Mouse (Mus musculus): Measurements from ENCODE around the gene Mapk14.
"Not testable (repeated sequence)": the region's sequence is repeated elsewhere in the genome, so short reads cannot be mapped to it uniquely, and the experiment has no call there.

Mapk14 gene

GRCm38 (mm10) chr17:28698245-28698644 lies 7.1 kb downstream of the Mapk14 start:
- DNase-seq (ENCODE audit: low spot score), result peak; percentile 55

DNA sequence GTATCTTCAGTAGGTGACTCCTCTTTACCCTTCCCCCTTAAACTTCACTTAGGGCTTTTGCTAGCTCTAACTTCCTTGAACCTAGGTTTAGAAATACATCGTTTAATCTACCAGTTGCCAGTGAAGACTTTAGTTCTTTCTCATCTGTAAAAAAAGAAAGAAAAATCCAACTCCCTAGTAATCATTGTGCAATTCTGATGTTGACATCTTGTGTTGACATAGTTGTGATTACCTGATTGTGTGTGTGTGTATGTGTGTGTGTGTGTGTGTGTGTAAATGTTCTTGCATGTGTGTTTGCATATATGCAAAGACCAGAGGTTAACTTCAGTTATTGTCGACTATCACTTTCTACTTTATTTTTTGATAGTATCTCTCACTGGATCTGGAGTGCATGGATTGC lies 7.5 kb downstream of the Mapk14 start:
- peak; percentile 40 for DNase-seq (ENCODE audit: low spot score)

- no peak for DNase-seq (ENCODE audit: low spot score)
Observed at GRCm38 (mm10) chr17:28699789-28700188, 8.7 kb downstream of the Mapk14 start.

- DNase-seq (ENCODE audit: low spot score), result no peak
Observed at GRCm38 (mm10) chr17:28701171-28701570, 10.0 kb downstream of the Mapk14 start.

GRCm38 (mm10) chr17:28701737-28702136 lies 10.6 kb downstream of the Mapk14 start:
- no peak for DNase-seq (ENCODE audit: low spot score)

DNA sequence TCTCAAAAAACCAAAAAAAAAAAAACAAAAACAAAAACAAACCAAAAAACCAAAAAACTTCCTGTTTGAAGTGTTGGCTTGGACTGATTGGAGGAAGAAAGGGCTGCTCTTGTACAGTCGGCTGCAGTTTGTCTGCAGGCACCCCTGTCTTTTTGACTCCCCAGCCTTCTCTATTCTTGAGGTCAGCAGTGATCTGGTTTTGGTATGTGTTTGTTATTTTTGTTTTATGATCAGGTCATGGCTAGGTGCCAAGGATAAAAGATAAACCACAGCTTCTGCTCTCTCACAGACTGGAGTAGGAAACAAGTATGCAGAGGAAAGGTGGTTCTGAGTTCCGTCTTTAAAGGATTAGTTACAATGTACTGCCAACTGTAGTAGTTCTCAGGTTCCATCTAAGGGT lies 11.5 kb downstream of the Mapk14 start:
- peak; percentile 59 for DNase-seq (ENCODE audit: low spot score)

- no peak for DNase-seq (ENCODE audit: low spot score)
Observed at GRCm38 (mm10) chr17:28706697-28707096, 15.6 kb downstream of the Mapk14 start.

GRCm38 (mm10) chr17:28707136-28707627 lies 16.1 kb downstream of the Mapk14 start:
- peak; percentile 29 for DNase-seq (ENCODE audit: low spot score)

GRCm38 (mm10) chr17:28707816-28708215 lies 16.7 kb downstream of the Mapk14 start:
- DNase-seq (ENCODE audit: low spot score), result no peak

- DNase-seq (ENCODE audit: low spot score), result no peak
Observed at GRCm38 (mm10) chr17:28708989-28709388, 17.9 kb downstream of the Mapk14 start.

DNA sequence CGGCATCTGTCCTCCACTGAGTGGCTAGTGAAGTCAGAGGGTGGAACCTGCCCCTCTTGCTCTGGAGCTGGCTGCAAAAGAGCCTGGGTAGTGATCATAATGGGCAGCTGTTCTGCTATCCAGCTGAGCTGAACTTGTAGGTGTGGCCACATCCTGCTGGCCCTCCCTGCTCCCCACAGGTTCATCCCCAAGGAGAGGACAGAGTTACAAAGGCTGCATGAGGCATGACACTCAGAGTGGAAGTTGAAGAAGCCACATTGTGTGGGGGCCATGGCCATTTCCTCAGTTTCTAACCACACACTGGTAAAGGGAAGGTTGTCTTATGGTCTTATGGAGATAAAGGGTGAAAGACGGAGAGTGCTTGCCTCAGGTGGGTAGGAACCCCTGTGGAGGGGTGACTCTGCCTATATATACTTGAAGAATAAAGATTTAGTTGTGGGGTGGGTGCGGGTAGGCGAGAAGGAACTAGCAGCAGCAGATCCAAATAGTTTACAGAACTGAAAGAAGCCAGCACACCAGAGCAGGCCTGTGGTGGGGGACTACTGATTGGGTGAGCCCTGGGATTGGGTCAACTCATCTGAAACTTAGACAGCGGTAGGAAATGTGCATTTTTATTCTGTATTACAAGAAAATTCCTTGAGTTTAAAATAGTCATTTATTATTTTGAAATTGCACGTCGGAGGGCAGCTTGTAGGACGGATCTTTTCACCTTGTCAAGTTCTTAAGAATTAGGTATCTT lies 18.6 kb downstream of the Mapk14 start:
- DNase-seq (ENCODE audit: low spot score), result no peak

- DNase-seq (ENCODE audit: low spot score), result no peak
Observed at GRCm38 (mm10) chr17:28710291-28710688, 19.2 kb downstream of the Mapk14 start.

DNA sequence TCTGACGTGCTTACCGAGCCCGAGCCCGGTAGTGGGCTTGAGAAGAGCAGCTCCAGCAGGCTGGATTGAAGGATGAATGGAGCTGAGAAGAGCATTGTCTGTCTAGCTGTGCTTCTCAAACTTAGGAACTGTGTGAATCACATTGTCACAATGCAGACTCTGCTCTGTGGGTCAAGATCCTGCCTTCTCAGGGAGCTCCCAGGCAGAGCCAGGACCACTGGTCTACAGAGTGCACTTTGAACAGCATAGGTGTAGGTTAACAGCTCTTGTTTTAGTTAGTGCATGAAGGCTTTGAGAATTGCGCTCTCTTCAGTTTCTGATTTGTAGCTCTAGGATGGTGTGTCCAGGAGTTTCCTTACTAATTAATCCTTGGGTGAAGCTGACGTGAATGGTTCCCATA lies 20.1 kb downstream of the Mapk14 start:
- no peak for DNase-seq (ENCODE audit: low spot score)

DNA sequence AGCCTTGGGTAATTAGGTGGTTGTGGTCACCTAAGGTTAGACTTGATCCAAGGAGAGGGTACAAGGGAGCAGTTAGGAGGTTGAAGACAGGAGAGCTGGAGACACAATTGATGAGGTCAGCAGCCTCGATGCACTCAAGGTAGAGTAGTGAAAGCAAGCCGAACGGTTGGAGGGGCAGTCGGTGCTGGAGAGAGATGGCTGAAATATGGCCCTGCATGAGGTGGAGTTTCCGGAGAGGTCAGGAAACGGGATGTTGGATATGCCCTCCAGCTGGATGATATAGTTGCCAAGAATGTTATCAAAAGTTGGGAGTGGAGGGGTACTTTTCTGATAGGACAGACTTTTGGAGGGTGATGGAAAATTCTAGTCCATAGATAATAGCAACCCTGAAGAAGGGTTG lies 21.2 kb downstream of the Mapk14 start:
- no peak for DNase-seq (ENCODE audit: low spot score)

GRCm38 (mm10) chr17:28714006-28714405 lies 22.9 kb downstream of the Mapk14 start:
- no peak for DNase-seq (ENCODE audit: low spot score)

- no peak for DNase-seq (ENCODE audit: low spot score)
Observed at GRCm38 (mm10) chr17:28715832-28716548, 24.9 kb downstream of the Mapk14 start.

DNA sequence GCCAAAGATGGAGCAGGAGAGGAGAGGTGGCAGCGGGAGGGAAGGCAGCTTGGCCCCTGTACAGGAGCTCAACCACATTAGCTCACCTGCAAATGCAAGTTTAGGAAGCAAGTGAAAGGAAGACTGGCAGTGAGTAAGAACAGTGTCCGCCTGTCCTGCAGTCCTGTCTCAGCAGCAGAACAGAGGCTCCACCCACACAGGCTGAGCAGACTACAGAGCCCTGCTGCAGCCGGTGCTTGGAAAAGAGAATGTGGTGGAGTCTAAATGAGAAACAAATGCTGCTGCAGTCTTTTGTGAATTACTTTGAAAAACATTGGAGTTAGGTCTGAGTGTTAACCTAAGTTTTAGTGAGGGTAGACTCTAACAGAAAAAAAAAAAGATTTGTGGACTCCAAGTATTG lies 26.4 kb downstream of the Mapk14 start:
- no peak for DNase-seq (ENCODE audit: low spot score)

GRCm38 (mm10) chr17:28725783-28726182 lies 34.7 kb downstream of the Mapk14 start, which contains the start of gene AC170998.1:
Gene AC170998.1 (plus strand): TSS chr17:28726083.
- DNase-seq (ENCODE audit: low spot score), result no peak

DNA sequence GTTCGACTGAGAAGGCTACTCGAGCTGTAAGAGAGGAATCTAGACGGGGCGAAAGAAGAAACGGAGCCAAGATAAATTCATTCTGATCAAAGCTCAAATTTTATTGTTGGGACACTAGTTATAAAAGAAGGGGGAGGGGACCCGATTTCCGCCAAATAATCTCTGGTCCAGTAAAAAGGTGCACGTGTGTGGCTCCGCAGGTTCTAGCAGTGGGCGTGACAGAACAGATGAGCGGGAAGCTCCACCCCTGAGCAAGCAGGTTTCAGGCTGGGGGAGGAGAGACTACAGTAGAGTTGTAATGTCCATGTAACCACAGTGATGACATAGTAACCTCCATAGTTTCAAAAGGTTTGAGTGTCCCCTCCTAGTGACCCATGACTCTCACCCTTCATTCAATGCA lies 36.4 kb downstream of the Mapk14 start:
- not testable (repeated sequence) for DNase-seq (ENCODE audit: low spot score)

DNA sequence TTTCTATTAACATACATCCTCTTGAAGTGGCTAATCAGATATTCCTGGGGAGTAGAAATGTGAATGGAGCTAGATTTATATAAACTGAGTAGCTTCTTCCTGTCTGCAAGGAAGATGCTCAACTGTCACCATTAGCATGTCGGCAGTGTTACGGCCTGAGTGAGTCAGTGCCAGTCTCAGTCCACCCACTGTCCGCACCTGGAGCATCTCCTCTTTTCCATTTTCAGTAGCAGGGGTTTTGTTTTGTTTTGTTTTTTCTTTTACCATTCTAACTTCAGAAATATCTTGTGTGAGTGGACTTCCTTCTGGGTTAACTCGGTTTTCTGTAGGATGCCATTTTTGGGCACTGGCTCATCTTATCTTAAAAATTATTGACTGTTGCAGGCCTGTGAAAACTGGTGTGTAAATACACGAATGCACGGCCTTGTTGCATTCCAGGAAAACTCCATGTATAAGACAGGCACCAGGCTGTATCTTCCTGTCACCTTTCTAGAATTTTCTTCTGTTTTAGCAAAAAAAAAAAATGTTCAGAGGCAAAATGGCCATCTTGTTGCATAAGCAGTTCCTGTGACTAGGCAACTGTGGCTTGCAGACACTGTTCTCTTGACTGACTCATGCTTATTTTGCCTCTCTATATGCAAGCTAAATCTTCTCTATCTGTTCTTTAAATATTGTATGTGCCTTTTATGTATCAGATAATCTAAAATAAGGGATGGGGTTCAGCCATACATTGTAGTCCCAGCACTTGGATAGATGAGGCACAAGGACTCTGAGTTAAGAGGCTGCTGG lies 44.4 kb downstream of the Mapk14 start:
- no peak for DNase-seq (ENCODE audit: low spot score)

DNA sequence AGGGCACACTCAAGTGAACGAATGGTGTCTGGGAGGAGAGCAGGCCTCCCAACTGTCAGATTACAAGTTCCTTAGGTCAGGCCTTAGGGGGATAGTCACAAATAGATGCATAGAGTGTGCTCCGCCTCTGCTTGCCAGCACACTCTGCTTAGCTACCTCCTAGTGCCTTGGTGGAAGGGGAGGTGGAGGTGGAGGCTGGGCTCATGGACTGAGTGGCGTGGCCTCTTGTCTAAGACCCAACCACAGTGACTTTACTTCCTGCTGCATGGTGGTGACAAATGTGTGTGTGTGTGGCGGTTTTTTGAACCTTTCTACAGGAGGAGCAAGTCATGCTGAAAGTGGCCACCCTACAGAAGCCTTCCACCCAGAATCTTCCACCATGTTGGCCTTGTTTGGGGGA lies 45.4 kb downstream of the Mapk14 start:
- DNase-seq (ENCODE audit: low spot score), result no peak

- no peak for DNase-seq (ENCODE audit: low spot score)
Observed at GRCm38 (mm10) chr17:28737973-28738372, 46.8 kb downstream of the Mapk14 start.

- no peak for DNase-seq (ENCODE audit: low spot score)
Observed at GRCm38 (mm10) chr17:28739244-28739643, 48.1 kb downstream of the Mapk14 start.

All from adipocyte (in vitro differentiated cells).